Mouse (Mus musculus) left cerebral cortex, postnatal 10 days (tissue): ENCODE data around the gene Slc25a35. TPM values are rescaled to one million over a fixed set of nuclear protein-coding genes. Genes with fewer than 3 reads are reported as not detected.

ENCODE experiments used
- microRNA-seq: library from miRNA; unstranded; fragments of <30 nt; microRNA quantifications from one replicate; pipeline ENCODE4 v1.2.0, GENCODE M21; 2022
- total RNA-seq, 2 experiments: library from RNA; stranded (reverse); gene quantifications; 2 replicates each; pipeline ENCODE4 v1.2.3; 2021

The Slc25a35 gene
- total RNA-seq, 2 experiments from 2014 or later, result 3.2 to 3.6 TPM

Small RNA genes lying within 50 kb of the gene (microRNA-seq; reads per million reads assigned to microRNA genes)
- gene Mir3062, result 1.4 reads per million

Other genes starting within 250 kb of the Slc25a35 start
- 10 to 100 TPM; 91.6 to 95.6 TPM for gene Ndel1, start 96.3 kb upstream of the Slc25a35 start, total RNA-seq
- not detected for gene Rnf222, start 79.6 kb upstream of the Slc25a35 start, total RNA-seq
- gene Rpl26, start 66.5 kb upstream of the Slc25a35 start, total RNA-seq, result 100 to 1,000 TPM; 701 to 756 TPM
- gene Odf4, start 41.0 kb upstream of the Slc25a35 start, total RNA-seq, result 1 to 10 TPM in 1 of 2 experiments, under 1 TPM in 1; 0.73 to 1.2 TPM
- gene Arhgef15, start 10.7 kb upstream of the Slc25a35 start, total RNA-seq, result 10 to 100 TPM; 21.1 to 25.3 TPM
- 10 to 100 TPM; 17.2 to 17.5 TPM for gene Rangrf, start 7.1 kb downstream of the Slc25a35 start, total RNA-seq
- gene Pfas, start 40.3 kb downstream of the Slc25a35 start, total RNA-seq, result 10 to 100 TPM; 24.4 to 28.1 TPM
- gene Ctc1, start 47.8 kb downstream of the Slc25a35 start, total RNA-seq, result 10 to 100 TPM; 48.1 to 49.2 TPM
- gene Aurkb, start 77.5 kb downstream of the Slc25a35 start, total RNA-seq, result 1 to 10 TPM; 3.0 to 3.1 TPM
- gene Borcs6, start 91.6 kb downstream of the Slc25a35 start, total RNA-seq, result 10 to 100 TPM; 21.9 to 25.5 TPM
- gene Tmem107, start 102.7 kb downstream of the Slc25a35 start, total RNA-seq, result 10 to 100 TPM; 12.0 to 12.1 TPM
- gene Vamp2, start 120.4 kb downstream of the Slc25a35 start, total RNA-seq, result 1,000 to 10,000 TPM; 1,124 to 1,163 TPM
- gene Per1, start 127.1 kb downstream of the Slc25a35 start, total RNA-seq, result 10 to 100 TPM; 71.2 to 83.9 TPM
- under 1 TPM; 0.57 to 0.73 TPM for gene Hes7, start 152.3 kb downstream of the Slc25a35 start, total RNA-seq
- gene 9130213A22Rik, start 154.5 kb downstream of the Slc25a35 start, total RNA-seq, result under 1 TPM; 0.51 to 0.64 TPM
- 1 to 10 TPM; 8.6 to 10.0 TPM for gene Aloxe3, start 157.8 kb downstream of the Slc25a35 start, total RNA-seq
- gene Alox12b, start 188.9 kb downstream of the Slc25a35 start, total RNA-seq, result under 1 TPM; 0.45 to 0.69 TPM
- 1 to 10 TPM; 3.5 to 3.6 TPM for gene Alox8, start 229.7 kb downstream of the Slc25a35 start, total RNA-seq